Mouse (Mus musculus): Measurements from ENCODE around the gene Xrn1. TPM values are rescaled to one million over a fixed set of nuclear protein-coding genes. Genes with fewer than 3 reads are reported as not detected.
"Not testable (repeated sequence)": the region's sequence is repeated elsewhere in the genome, so short reads cannot be mapped to it uniquely, and the experiment has no call there.

Xrn1 gene
- polyA plus RNA-seq, 1 experiment = 8.0 TPM

DNA sequence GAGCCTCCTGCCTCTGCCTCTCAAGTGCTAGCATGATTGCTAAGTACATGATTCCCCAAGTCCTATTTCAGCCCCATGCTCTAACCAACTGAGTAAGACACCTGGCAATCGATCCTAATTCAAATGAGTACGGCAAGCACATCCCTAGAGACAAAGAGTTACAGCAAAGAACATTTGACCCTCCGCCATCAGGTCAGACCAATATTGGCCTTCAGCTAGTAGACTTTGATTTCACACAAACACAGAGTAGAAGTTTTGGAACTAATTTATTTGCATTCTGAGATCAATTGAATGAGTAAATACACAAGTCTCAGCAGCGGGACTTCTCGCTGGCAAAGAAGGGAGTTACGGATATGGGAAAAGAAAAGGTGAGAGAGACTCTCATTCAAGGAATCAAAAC is 130.7 kb downstream of the Xrn1 start:
- Histone ChIP-seq H3K27ac (replicated peaks; ENCODE audit: low read depth, low read length) (no peak overlapping the region), H3K4me1 (ENCODE audit: control insufficient read depth, insufficient read depth, insufficient read length, low read length) (no peaks in the 10 kb centered on the region), H3K4me3 (ENCODE audit: insufficient read depth, low read depth, low read length) (no peak overlapping the region)

- H3K4me3 ChIP-seq (ENCODE audit: insufficient read depth, low read depth, low read length) = no peak overlapping the region
- no peaks in the 10 kb centered on the region for H3K4me1 ChIP-seq (ENCODE audit: control insufficient read depth, insufficient read depth, insufficient read length, low read length)
- no peak overlapping the region for H3K27ac ChIP-seq (replicated peaks; ENCODE audit: low read depth, low read length)
Measured at GRCm38 (mm10) chr9:96087671-96088070, 133.1 kb downstream of the Xrn1 start.

DNA sequence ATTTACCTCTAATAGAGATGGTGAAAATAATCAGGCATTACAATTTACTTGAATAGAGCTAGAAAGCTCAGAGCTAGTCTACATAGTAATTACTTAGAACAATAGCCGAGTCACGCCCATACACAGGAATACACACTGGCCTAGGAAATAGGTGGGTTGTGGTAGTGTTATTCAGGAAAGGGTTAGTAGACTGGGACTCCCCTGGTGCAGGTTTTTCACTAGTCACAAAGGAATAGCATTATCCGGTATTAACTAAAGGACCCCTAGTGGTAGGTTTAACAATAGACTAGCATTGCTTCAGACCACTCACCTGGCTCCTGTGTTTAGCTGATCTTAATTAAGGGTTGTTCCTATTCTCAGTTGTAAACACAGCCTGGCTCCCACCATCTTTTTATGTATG is 133.9 kb downstream of the Xrn1 start:
- not testable (repeated sequence) for H3K27ac ChIP-seq (replicated peaks; ENCODE audit: low read depth, low read length); H3K4me3 ChIP-seq (ENCODE audit: insufficient read depth, low read depth, low read length); H3K4me1 ChIP-seq (ENCODE audit: control insufficient read depth, insufficient read depth, insufficient read length, low read length)

- H3K4me3 ChIP-seq (ENCODE audit: insufficient read depth, low read depth, low read length); H3K27ac ChIP-seq (replicated peaks; ENCODE audit: low read depth, low read length); H3K4me1 ChIP-seq (ENCODE audit: control insufficient read depth, insufficient read depth, insufficient read length, low read length): not testable (repeated sequence)
Measured at GRCm38 (mm10) chr9:96092637-96093036, 138.1 kb downstream of the Xrn1 start.

DNA sequence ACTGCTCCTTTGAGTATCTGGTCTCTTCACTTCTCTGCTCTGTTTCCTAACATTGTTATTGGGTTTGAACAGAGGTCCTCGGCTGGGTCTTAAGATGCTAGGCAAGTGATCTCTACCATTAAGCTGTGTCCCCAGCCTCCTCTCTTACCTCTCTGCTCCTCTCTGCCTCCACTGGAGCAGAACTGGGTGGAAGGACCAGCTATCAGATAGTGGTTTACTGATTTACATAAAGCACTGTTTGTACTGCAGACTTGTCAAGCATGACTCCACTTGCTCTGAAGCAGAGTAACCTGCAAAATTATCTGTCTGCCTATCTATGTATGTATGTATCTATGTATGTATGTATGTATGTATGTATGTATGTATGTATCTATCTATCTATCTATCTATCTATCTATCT is 138.7 kb downstream of the Xrn1 start:
- no peak overlapping the region for H3K4me3 ChIP-seq (ENCODE audit: insufficient read depth, low read depth, low read length)
- no peaks in the 10 kb centered on the region for H3K4me1 ChIP-seq (ENCODE audit: control insufficient read depth, insufficient read depth, insufficient read length, low read length)
- H3K27ac ChIP-seq (replicated peaks; ENCODE audit: low read depth, low read length) = no peak overlapping the region

GRCm38 (mm10) chr9:96094341-96094740 is 139.8 kb downstream of the Xrn1 start:
- no peak overlapping the region for H3K27ac ChIP-seq (replicated peaks; ENCODE audit: low read depth, low read length)
- H3K4me1 ChIP-seq (ENCODE audit: control insufficient read depth, insufficient read depth, insufficient read length, low read length) = no peaks in the 10 kb centered on the region
- no peak overlapping the region for H3K4me3 ChIP-seq (ENCODE audit: insufficient read depth, low read depth, low read length)

GRCm38 (mm10) chr9:96095192-96095591 is 140.6 kb downstream of the Xrn1 start:
- Histone ChIP-seq H3K27ac (replicated peaks; ENCODE audit: low read depth, low read length) (no peak overlapping the region), H3K4me1 (ENCODE audit: control insufficient read depth, insufficient read depth, insufficient read length, low read length) (no peaks in the 10 kb centered on the region), H3K4me3 (ENCODE audit: insufficient read depth, low read depth, low read length) (no peak overlapping the region)

DNA sequence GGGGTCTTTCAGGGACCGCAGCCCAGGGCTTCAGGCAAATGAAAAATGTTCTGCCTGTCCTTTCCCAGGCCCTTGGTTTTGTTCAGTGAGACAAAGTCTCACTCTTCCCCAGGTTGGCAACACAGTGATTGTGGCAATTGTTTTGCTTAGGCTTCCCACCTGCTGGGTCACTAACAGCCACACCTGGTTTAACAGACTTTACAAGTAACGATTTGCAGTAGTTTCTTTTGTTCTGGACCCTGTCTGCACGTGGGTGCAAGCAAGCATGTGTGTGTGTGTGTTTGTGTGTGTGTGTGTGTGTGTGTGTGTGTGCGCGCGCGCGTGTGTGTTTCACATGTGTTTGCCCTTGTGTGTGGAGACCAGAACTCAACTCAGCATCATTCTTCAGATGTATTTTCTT is 148.3 kb downstream of the Xrn1 start:
- no peaks in the 10 kb centered on the region for H3K4me1 ChIP-seq (ENCODE audit: control insufficient read depth, insufficient read depth, insufficient read length, low read length)
- no peak overlapping the region for H3K27ac ChIP-seq (replicated peaks; ENCODE audit: low read depth, low read length)
- no peak overlapping the region for H3K4me3 ChIP-seq (ENCODE audit: insufficient read depth, low read depth, low read length)

Other genes starting within 250 kb of the Xrn1 start
- gene Trpc1, start 204.4 kb upstream of the Xrn1 start, polyA plus RNA-seq (2012; ENCODE audit: insufficient read depth, insufficient read length, missing spikeins) = 0.88 and 0.99 TPM in 2 replicates
- gene Pls1, start 109.4 kb upstream of the Xrn1 start, polyA plus RNA-seq (2012; ENCODE audit: insufficient read depth, insufficient read length, missing spikeins) = not detected in 2 replicates
- gene Atr, start 97.2 kb upstream of the Xrn1 start, polyA plus RNA-seq (2012; ENCODE audit: insufficient read depth, insufficient read length, missing spikeins) = 3.9 and 5.4 TPM in 2 replicates
- gene Gk5, start 164.6 kb downstream of the Xrn1 start, polyA plus RNA-seq (2012; ENCODE audit: insufficient read depth, insufficient read length, missing spikeins) = 3.9 and 4.1 TPM in 2 replicates
- gene Tfdp2, start 241.5 kb downstream of the Xrn1 start, polyA plus RNA-seq (2012; ENCODE audit: insufficient read depth, insufficient read length, missing spikeins) = 20.9 and 23.8 TPM in 2 replicates